In genomic region chr8:7163361-7163760, GRCm38 (mm10) we compare ENCODE assay signal across 20 mouse cellular contexts.
"Had no signal": no experiment of that assay in that cellular context is flagged by ENCODE, and none has a peak within 500 bp of the region (broad histone marks: within the 10 kb centered on the region; RNA-seq: fewer than 3 reads in every experiment).

No protein-coding gene starts in this region.

- H3K9me3 ChIP-seq: limb, embryonic 12.5 days; limb, embryonic 15.5 days; midbrain, embryonic 12.5 days; midbrain, embryonic 15.5 days; neural tube, embryonic 13.5 days had no signal

- H3K9ac ChIP-seq: limb, embryonic 12.5 days; limb, embryonic 15.5 days; liver, embryonic 14.5 days; liver, postnatal 0 days; midbrain, embryonic 12.5 days; midbrain, embryonic 15.5 days; neural tube, embryonic 13.5 days had no signal

- ATAC-seq: intestine, postnatal 0 days; liver, postnatal 0 days; midbrain, embryonic 15.5 days had no signal

- H3K27me3 ChIP-seq: limb, embryonic 12.5 days; limb, embryonic 15.5 days; midbrain, embryonic 12.5 days; midbrain, embryonic 15.5 days; neural tube, embryonic 13.5 days had no signal

- H3K4me1 ChIP-seq: limb, embryonic 12.5 days; limb, embryonic 15.5 days; midbrain, embryonic 12.5 days; midbrain, embryonic 15.5 days; neural tube, embryonic 13.5 days had no signal

- H3K4me3 ChIP-seq: left cerebral cortex, adult 2 months; limb, embryonic 12.5 days; limb, embryonic 15.5 days; midbrain, embryonic 12.5 days; midbrain, embryonic 15.5 days; myocyte; neural tube, embryonic 13.5 days had no signal

- H3K27ac ChIP-seq: kidney, postnatal 0 days; left cerebral cortex, adult 2 months; limb, embryonic 12.5 days; limb, embryonic 15.5 days; liver, embryonic 14.5 days; midbrain, embryonic 12.5 days; midbrain, embryonic 15.5 days; neural tube, embryonic 13.5 days; stomach, postnatal 0 days had no signal

- DNase-seq: kidney, adult 2 months; kidney, postnatal 25 days; layer of hippocampus, postnatal 36 days; left cerebral cortex, postnatal 4 days; liver, postnatal 0 days; thymus, adult 2 months; thymus, postnatal 14 days; thymus, postnatal 4 days had no signal

- H3K4me2 ChIP-seq: limb, embryonic 12.5 days; limb, embryonic 15.5 days; liver, embryonic 11.5 days; midbrain, embryonic 12.5 days; midbrain, embryonic 15.5 days; neural tube, embryonic 13.5 days had no signal

- H3K36me3 ChIP-seq: limb, embryonic 12.5 days; limb, embryonic 15.5 days; midbrain, embryonic 12.5 days; midbrain, embryonic 15.5 days; neural tube, embryonic 13.5 days had no signal
